Mouse (Mus musculus) intestine, embryonic 15.5 days (tissue): ENCODE measurements around the gene Cdk2. TPM values are rescaled to one million over a fixed set of nuclear protein-coding genes. Genes with fewer than 3 reads are reported as not detected.
"Not testable (repeated sequence)": the region's sequence is repeated elsewhere in the genome, so short reads cannot be mapped to it uniquely, and the experiment has no call there.

Source experiments
- ATAC-seq: fragments of 200-750 bp; cut with Nextera tagmentation; 2 replicates; pipeline ENCODE4 v1.8.0; 2017; ENCODE audit warnings: moderate TSS enrichment, moderate library complexity
- H3K27ac ChIP-seq: fragments of 300-500 bp; sonication (generic); 2 replicates; pipeline ENCODE4 v1.5.1; 2015; ENCODE audit warnings: mild to moderate bottlenecking, inconsistent platforms
- H3K27me3 ChIP-seq: fragments of 300-500 bp; sonication (generic); replicated peaks from 2 replicates; pipeline ENCODE4 v1.6.1; 2015; ENCODE audit warnings: inconsistent platforms
- H3K36me3 ChIP-seq: fragments of 300-500 bp; sonication (generic); 2 replicates; pipeline ENCODE4 v1.6.1; 2015; ENCODE audit warnings: inconsistent platforms
- H3K4me1 ChIP-seq: fragments of 300-500 bp; sonication (generic); replicated peaks from 2 replicates; pipeline ENCODE4 v1.6.1; 2015; ENCODE audit warnings: inconsistent platforms
- H3K4me2 ChIP-seq: fragments of 300-500 bp; sonication (generic); replicated peaks from 2 replicates; pipeline ENCODE4 v1.6.1; 2015; ENCODE audit warnings: mild to moderate bottlenecking, inconsistent platforms
- H3K4me3 ChIP-seq: fragments of 300-500 bp; sonication (generic); replicated peaks from 2 replicates; pipeline ENCODE4 v1.5.1; 2015; ENCODE audit warnings: inconsistent platforms
- H3K9ac ChIP-seq: fragments of 300-500 bp; sonication (generic); 2 replicates; pipeline ENCODE4 v1.6.1; 2015; ENCODE audit warnings: inconsistent platforms
- H3K9me3 ChIP-seq: fragments of 300-500 bp; sonication (generic); 2 replicates; pipeline ENCODE4 v1.6.1; 2016; ENCODE audit warnings: inconsistent platforms
- WGBS: fragments of 180-500 bp; shearing (Covaris S2); methylation state at CpG from one replicate; pipeline ENCODE4 v1.1.7; 2015; 5-methylcytosine and 5-hydroxymethylcytosine counted together
- polyA plus RNA-seq: library from polyadenylated mRNA; unstranded; fragments of >200 nt; fragmentation: Nextera tagmentation; extraction: Ambion mirVana; gene quantifications from 2 replicates; pipeline ENCODE4 v1.2.1, GENCODE M21; 2015

The Cdk2 gene
- polyA plus RNA-seq, 1 experiment from 2014 or later, result 80.9 TPM

DNA sequence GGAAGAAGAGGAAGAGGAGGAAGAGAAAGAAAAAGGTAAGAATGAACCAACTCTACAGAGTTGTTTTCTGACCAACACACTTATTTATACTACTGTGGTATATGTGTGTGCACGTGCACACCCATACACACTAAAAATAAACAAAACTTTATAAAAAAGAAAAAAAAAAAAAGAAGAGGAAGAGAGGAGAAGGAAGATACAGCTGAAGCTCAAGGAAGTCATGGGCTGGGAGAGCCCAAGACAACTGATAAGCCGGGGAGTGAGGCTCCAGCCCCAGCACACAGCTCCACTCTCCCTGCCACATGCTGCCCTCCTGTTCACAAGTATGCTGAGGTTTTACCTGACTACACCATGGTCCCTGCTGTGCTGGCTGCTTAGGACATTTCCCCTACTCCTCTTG lies 35.5 kb upstream of the Cdk2 start:
- Histone ChIP-seq H3K4me1 (peaks cover 23% of the 10 kb centered on the region), H3K36me3 (no peaks in the 10 kb centered on the region), H3K27me3 (no peaks in the 10 kb centered on the region), H3K4me2 (no peak overlapping the region), H3K27ac (no peak overlapping the region), H3K9ac (no peak overlapping the region), H3K4me3 (no peak overlapping the region), H3K9me3 (no peaks in the 10 kb centered on the region)
- no peak for ATAC-seq
- 60% methylated on average over 2 of the region's 2 CpGs for WGBS

DNA sequence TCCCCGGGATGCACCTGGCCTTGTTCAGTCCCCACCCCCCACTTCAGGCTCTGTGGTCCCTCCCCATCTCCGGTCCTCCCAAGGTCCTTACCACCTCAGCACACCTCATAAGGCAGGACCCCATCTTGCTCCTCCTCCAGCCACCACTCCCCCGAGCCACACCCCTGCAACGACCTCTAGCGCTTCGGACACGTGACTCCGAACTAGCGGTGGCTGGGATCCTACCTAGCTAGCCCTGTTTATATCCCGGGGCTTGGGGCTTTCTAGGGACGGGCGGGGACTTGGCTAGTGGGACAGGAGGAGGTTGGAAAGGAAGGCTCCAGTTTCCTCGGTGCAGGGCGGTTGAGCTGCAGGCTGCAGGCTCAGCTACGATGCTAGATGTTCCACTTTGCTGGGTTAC lies 32.6 kb upstream of the Cdk2 start:
- H3K27me3 ChIP-seq, result no peaks in the 10 kb centered on the region
- H3K4me3 ChIP-seq, result no peak overlapping the region
- peak overlapping the region; percentile 20; the same call in 1 of the 2 replicates for H3K9ac ChIP-seq
- peak overlapping the region; percentile 56 for H3K4me2 ChIP-seq
- no peak overlapping the region for H3K27ac ChIP-seq
- WGBS, result 4% methylated on average over 15 of the region's 15 CpGs
- ATAC-seq, result peak; percentile 75
- peaks cover 6% of the 10 kb centered on the region; the same call in 1 of the 2 replicates for H3K4me1 ChIP-seq
- no peaks in the 10 kb centered on the region for H3K9me3 ChIP-seq
- H3K36me3 ChIP-seq, result no peaks in the 10 kb centered on the region

DNA sequence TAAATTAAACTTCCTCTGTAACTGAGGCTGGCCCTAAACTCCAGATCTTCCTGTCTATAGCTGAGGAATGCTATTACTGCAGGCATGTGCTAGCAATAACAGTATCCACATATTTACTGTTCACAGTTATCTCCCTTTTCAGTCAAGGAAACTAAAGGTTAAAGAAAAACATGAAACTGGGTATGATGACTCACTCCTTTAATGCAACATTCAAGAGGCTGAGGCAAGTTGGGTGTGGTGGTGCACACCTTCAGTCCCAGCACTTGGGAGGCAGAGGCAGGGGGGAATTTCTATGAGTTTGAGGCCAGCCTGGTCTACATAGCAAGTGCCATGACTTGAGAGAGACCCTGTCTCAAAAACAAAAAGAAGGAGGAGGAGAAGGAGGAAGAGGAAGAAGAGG lies 27.2 kb upstream of the Cdk2 start:
- H3K27me3 ChIP-seq, result no peaks in the 10 kb centered on the region
- no peak overlapping the region for H3K27ac ChIP-seq
- H3K9ac ChIP-seq, result no peak overlapping the region
- ATAC-seq, result peak; percentile 50; the same call in 1 of the 2 replicates
- no peaks in the 10 kb centered on the region; the same call in 1 of the 2 replicates for H3K4me1 ChIP-seq
- H3K36me3 ChIP-seq, result no peaks in the 10 kb centered on the region
- H3K4me3 ChIP-seq, result no peak overlapping the region
- no peaks in the 10 kb centered on the region for H3K9me3 ChIP-seq
- no peak overlapping the region for H3K4me2 ChIP-seq

DNA sequence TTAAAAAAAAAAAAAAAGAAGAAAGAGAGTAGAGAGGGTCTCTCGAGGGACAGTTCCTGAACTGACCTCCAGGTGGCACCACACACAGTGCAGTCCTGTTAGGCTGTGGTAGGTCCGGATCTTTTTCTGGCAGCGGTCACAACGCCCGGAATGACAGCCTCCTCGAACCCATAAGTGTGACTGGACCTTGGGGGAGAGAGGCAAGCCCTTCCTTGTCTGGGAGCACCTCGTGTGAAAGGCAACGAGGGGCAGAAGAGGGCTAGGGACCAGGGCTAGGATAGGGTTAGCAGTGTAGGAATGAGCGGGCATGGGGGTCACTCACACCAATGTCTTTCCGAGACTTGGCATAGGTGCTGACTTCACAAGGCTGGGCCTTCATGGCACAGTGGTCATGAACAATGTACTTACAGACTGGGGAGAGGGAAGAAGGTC lies 26.2 kb upstream of the Cdk2 start:
- WGBS, result 19% methylated on average over 10 of the region's 10 CpGs
- Histone ChIP-seq H3K4me1 (no peaks in the 10 kb centered on the region; the same call in 1 of the 2 replicates), H3K36me3 (no peaks in the 10 kb centered on the region), H3K4me2 (no peak overlapping the region), H3K9ac (no peak overlapping the region), H3K27ac (no peak overlapping the region), H3K27me3 (no peaks in the 10 kb centered on the region), H3K9me3 (no peaks in the 10 kb centered on the region), H3K4me3 (no peak overlapping the region)
- ATAC-seq, result peak; percentile 74

DNA sequence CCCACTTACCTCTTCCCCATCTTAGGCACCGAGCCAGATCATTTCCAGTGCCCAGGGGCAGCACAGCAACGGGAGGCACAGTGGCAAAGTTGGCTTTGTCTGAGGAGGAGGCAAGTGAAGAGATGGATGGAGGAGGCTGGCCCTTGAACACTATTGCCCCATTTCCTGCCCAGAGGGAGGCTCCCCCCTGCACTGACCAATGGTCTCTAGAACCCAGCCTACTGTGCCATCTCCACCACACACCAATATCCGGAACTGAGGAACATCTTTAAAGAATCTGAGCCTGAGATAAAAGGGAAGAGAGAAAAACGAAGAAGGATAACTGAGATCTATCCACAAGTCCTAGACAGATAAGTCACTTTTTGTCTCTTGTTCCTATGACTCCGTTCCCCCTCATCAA lies 23.2 kb upstream of the Cdk2 start:
- 80% methylated on average over 5 of the region's 5 CpGs for WGBS

DNA sequence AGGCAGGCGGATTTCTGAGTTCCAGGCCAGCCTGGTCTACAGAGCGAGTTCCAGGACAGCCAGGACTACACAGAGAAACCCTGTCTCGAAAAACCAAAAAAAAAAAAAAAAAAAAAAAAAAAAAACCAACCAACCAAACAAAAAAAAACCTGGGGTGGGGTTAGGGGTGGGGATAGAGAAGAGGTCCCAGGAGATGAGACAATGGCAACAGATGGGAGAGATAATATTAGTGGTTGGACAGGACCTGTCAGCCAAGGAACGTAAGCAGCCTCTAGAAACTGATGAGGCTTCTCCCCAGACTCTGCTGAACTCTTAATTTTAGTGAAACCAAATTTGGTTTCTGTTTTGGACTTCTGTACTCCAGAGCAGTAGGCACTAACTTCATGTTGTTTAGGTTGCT lies 20.6 kb upstream of the Cdk2 start:
- not testable (repeated sequence) for H3K9me3 ChIP-seq, H3K27me3 ChIP-seq, H3K27ac ChIP-seq, H3K4me2 ChIP-seq, ATAC-seq, H3K4me3 ChIP-seq, H3K9ac ChIP-seq, H3K4me1 ChIP-seq, H3K36me3 ChIP-seq
- WGBS, result 86% methylated on average over 4 of the region's 4 CpGs

More for the DNA sequence above, 23.2 kb upstream of the Cdk2 start:
- Histone ChIP-seq H3K4me3 (no peak overlapping the region), H3K9me3 (no peaks in the 10 kb centered on the region), H3K4me2 (no peak overlapping the region), H3K9ac (no peak overlapping the region), H3K36me3 (no peaks in the 10 kb centered on the region), H3K4me1 (no peaks in the 10 kb centered on the region; the same call in 1 of the 2 replicates), H3K27me3 (no peaks in the 10 kb centered on the region), H3K27ac (no peak overlapping the region)
- ATAC-seq, result no peak

DNA sequence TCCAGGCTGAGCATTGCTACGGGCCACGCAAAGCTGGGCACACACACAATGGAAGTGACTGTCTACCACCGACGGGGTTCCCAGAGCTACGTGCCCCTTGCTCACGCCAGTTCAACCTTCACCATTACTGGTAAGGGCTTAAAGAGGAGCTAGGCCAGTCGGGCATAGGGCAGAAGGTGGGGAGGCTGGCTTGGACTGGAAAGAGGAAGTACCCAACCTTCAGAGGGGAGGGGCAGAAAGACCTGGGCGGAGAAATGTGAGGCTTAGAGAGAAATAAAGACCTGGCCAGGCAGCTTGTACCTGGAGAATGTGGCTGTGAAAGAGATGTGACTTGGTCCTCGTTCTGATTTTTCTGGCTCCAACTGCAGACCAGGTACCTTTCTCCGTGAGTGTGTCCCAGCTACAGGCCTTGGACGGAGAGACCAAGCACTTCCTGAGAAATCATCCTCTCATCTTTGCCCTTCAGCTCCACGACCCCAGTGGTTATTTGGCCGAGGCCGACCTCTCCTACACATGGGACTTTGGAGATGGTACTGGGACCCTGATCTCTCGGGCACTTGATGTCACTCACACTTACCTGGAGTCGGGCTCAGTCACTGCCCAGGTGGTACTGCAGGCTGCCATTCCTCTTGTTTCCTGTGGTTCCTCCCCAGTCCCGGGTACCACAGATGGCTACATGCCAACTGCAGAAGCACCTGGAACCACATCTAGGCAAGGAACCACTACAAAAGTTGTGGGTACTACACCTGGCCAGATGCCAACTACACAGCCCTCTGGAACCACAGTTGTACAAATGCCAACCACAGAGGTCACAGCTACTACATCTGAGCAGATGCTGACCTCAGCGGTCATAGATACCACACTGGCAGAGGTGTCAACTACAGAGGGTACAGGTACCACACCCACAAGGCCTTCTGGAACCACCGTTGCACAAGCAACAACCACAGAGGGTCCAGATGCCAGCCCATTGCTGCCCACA lies 11.0 kb upstream of the Cdk2 start:
- peak; percentile 62 for ATAC-seq
- H3K4me1 ChIP-seq, result no peaks in the 10 kb centered on the region
- no peak overlapping the region for H3K27ac ChIP-seq
- H3K9ac ChIP-seq, result no peak overlapping the region
- H3K9me3 ChIP-seq, result no peaks in the 10 kb centered on the region
- H3K27me3 ChIP-seq, result no peaks in the 10 kb centered on the region
- WGBS, result 86% methylated on average over 19 of the region's 19 CpGs
- H3K4me3 ChIP-seq, result no peak overlapping the region
- H3K4me2 ChIP-seq, result no peak overlapping the region
- H3K36me3 ChIP-seq, result no peaks in the 10 kb centered on the region

DNA sequence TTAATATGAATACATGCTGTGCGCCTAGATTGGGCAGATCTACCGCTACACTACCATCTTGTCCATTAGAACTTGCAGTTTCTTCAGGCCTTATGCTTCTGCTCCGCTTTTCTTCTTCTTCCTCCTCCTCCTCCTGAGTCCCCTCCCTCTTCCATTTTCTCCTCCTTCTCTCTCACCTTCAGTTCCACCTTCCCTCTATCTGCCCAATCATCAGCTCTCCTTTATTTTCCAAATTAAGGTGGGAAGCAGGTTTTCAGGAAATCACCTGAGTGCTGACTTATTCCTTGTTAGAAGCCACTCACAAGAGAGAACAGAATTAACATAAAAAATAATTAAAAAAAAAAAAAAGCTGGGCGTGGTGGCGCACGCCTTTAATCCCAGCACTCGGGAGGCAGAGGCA lies 6.5 kb upstream of the Cdk2 start:
- not testable (repeated sequence) for H3K27ac ChIP-seq, H3K4me1 ChIP-seq, H3K4me2 ChIP-seq, H3K36me3 ChIP-seq, H3K27me3 ChIP-seq, ATAC-seq, H3K9ac ChIP-seq, H3K9me3 ChIP-seq, H3K4me3 ChIP-seq
- WGBS, result 92% methylated on average over 7 of the region's 7 CpGs

DNA sequence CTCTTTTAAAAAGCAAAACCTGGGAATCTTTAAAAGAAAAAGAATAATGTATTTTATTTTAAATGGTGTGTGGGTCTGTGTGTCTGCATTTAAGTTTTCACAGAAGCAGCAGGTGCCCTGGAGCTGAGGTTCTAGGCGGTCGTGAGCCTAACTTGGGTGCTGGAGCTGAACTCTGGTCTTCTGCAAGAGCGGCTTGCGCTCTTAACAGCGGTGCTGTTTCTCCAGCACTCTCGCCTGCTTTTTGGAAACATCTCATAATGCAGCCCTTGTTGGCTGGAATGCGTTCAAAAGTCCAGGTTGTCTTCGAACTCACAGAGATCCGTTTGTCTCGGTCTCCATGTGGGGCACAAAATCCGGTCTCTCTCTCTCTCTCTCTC lies 474 bp upstream of the Cdk2 start:
- no peaks in the 10 kb centered on the region for H3K9me3 ChIP-seq
- peak overlapping the region; percentile 90 for H3K4me3 ChIP-seq
- H3K27me3 ChIP-seq, result no peaks in the 10 kb centered on the region
- H3K36me3 ChIP-seq, result peaks cover 21% of the 10 kb centered on the region
- peak; percentile 56 for ATAC-seq
- peaks cover 20% of the 10 kb centered on the region for H3K4me1 ChIP-seq
- WGBS, result 10% methylated on average over 11 of the region's 11 CpGs
- H3K9ac ChIP-seq, result peak overlapping the region; percentile 50; the same call in 1 of the 2 replicates
- H3K27ac ChIP-seq, result peak overlapping the region; percentile 98; the same call in 1 of the 2 replicates
- peak overlapping the region; percentile 63 for H3K4me2 ChIP-seq

DNA sequence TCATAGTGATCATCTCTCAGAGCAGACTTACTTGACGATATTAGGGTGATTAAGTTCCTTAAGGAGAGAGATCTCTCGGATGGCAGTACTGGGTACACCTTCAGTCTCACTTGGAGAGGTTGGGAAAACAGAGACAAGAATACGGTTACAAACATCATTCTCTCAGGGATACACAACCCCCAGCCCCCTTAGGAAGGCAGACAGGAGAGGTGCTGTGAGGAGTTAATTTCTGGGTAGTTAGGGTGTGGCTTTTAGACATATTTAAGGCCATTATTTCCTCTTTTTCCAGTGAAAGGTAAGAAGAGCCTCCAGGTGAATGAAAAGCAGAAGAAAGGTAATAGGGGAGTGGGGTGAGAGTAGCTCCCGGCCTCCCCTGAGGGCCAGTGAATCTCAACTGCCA lies 936 bp downstream of the Cdk2 start, which contains the start of gene Pmel:
Gene Pmel, plus strand, starts transcription at position 301 of the 400 bp plus-strand sequence.
- peaks cover 20% of the 10 kb centered on the region for H3K4me1 ChIP-seq
- 10% methylated on average over 4 of the region's 4 CpGs for WGBS

DNA sequence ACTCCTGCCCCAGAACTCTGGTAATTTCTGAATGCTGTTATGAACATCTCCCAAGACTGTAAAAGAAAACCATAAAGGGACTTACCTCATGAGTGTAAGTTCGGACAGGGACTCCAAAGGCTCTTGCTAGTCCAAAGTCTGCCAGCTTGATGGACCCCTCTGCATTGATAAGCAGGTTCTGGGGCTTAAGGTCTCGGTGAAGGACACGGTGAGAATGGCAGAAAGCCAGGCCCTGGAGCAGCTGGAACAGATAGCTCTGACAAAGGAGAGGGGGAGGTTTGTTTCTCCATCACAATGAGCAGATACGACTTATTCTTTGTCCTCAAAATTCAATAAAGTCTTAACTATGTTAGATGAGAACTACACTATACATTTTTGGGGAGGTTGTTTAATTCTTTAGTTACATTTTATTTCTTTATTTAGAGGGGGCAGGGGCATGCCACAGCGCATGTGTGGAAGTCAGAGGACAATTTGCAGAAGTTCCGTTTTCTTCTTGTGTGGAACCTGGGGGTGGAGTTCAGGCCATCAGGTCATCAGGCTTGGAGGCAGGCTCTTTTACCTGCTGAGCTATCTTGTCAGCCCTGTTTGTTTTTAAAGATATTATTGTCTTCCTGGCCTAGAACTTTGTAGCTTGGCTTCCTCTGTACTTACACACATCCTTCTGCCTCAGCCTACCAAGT lies 2.4 kb downstream of the Cdk2 start:
- 64% methylated on average over 6 of the region's 6 CpGs for WGBS
- no peak overlapping the region for H3K4me2 ChIP-seq
- peaks cover 20% of the 10 kb centered on the region for H3K4me1 ChIP-seq
- no peak for ATAC-seq
- no peak overlapping the region for H3K4me3 ChIP-seq
- H3K9me3 ChIP-seq, result no peaks in the 10 kb centered on the region
- H3K36me3 ChIP-seq, result peaks cover 39% of the 10 kb centered on the region
- H3K27ac ChIP-seq, result no peak overlapping the region
- H3K9ac ChIP-seq, result no peak overlapping the region
- H3K27me3 ChIP-seq, result no peaks in the 10 kb centered on the region

More for the DNA sequence above, 936 bp downstream of the Cdk2 start, which contains the start of gene Pmel:
- peak within 1 kb of the TSS; percentile 81 for H3K9ac ChIP-seq
- no peaks in the 10 kb centered on the region for H3K27me3 ChIP-seq
- peaks cover 33% of the 10 kb centered on the region for H3K36me3 ChIP-seq
- peak within 1 kb of the TSS; percentile 63 for H3K4me2 ChIP-seq
- no peaks in the 10 kb centered on the region for H3K9me3 ChIP-seq
- peak within 1 kb of the TSS; percentile 90 for H3K4me3 ChIP-seq
- peak within 1 kb of the TSS; percentile 98 for H3K27ac ChIP-seq
- ATAC-seq, result no peak

DNA sequence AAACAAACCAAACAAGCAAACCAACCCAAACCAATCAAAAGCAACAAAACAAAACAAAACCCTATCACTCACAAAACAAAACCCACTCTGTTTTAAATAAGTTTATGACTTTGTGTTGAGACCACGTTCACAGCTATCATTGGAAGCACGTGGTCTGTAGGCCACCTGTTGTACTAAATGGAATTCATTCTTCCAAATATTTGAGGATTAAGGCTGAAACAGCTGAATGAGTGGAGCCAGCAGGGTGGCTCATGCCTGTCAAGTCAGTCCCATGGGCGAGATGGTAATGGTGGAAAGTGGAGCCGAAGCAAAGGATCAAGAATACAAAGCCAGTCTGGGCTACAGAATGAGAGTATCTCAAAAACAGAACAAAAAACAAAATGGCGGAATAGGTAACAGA lies 4.1 kb downstream of the Cdk2 start:
- Histone ChIP-seq H3K9ac (no peak overlapping the region), H3K4me2 (no peak overlapping the region), H3K27ac (no peak overlapping the region), H3K9me3 (no peaks in the 10 kb centered on the region), H3K4me3 (no peak overlapping the region), H3K27me3 (no peaks in the 10 kb centered on the region), H3K36me3 (peaks cover 39% of the 10 kb centered on the region), H3K4me1 (peaks cover 20% of the 10 kb centered on the region)
- 93% methylated on average over 5 of the region's 5 CpGs for WGBS
- ATAC-seq, result no peak
